Mouse (Mus musculus) cortical plate, adult 2 months (tissue): ENCODE measurements around the gene D230025D16Rik.
"Not testable (repeated sequence)": the region's sequence is repeated elsewhere in the genome, so short reads cannot be mapped to it uniquely, and the experiment has no call there.

Source experiments
- CTCF ChIP-seq: fragments of 200-500 bp; IDR thresholded peaks from 2 replicates; pipeline ENCODE4 v1.5.1; 2011; ENCODE audit warnings: mild to moderate bottlenecking, control low read depth, low read length; ENCODE audit not compliant: insufficient read depth; ENCODE audit errors: extremely low read depth
- POLR2A ChIP-seq: fragments of 200-500 bp; IDR thresholded peaks from 2 replicates; pipeline ENCODE4 v1.6.1; 2011; ENCODE audit warnings: mild to moderate bottlenecking, low read length, control low read depth; ENCODE audit not compliant: insufficient read depth; ENCODE audit errors: extremely low read depth

DNA sequence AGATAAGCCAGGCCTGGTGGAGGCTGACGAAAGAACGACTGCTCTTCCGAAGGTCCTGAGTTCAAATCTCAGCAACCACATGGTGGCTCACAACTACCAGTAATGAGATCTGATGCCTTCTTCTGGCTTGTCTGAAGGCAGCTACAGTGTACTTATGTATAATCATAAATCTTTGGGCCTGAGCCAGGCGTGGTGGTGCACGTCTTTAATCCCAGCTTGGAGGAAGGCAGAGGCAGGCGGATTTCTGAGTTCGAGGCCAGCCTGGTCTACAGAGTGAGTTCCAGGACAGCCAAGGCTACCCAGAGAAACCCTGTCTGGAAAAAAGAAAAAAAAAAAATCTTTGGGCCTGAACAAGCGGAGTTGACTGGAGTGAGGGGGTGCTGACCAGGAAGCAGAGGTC, 66.4 kb downstream of the D230025D16Rik start:
- not testable (repeated sequence) for TF ChIP-seq CTCF, POLR2A
